Mouse (Mus musculus) cerebellum, adult 2 months (tissue): ENCODE results near the gene D330020A13Rik. TPM values are rescaled to one million over a fixed set of nuclear protein-coding genes. Genes with fewer than 3 reads are reported as not detected.

ENCODE experiments used
- DNase-seq, 2 experiments: peaks; one replicate each; pipeline ENCODE4 v3.0.0; 2021
- H3K27ac ChIP-seq: fragments of 200-500 bp; 2 replicates; pipeline ENCODE4 v1.5.1; 2012; ENCODE audit warnings: low read length, control low read depth, inconsistent platforms; ENCODE audit not compliant: insufficient read depth
- H3K27me3 ChIP-seq: fragments of 200-500 bp; 2 replicates; pipeline ENCODE4 v1.6.1; 2012; ENCODE audit warnings: inconsistent platforms, mild to moderate bottlenecking, low read length, moderate library complexity; ENCODE audit not compliant: control insufficient read depth, insufficient read depth
- H3K4me1 ChIP-seq: fragments of 200-500 bp; 2 replicates; pipeline ENCODE4 v1.6.1; 2011; ENCODE audit warnings: low read length; ENCODE audit not compliant: control insufficient read depth, insufficient read depth
- H3K4me3 ChIP-seq: fragments of 200-500 bp; replicated peaks from 2 replicates; pipeline ENCODE3; 2011; ENCODE audit warnings: mild to moderate bottlenecking, low read depth, low read length, control low read depth; ENCODE audit not compliant: insufficient read depth
- CTCF ChIP-seq: fragments of 200-500 bp; IDR thresholded peaks from 2 replicates; pipeline ENCODE4 v1.5.1; 2011; ENCODE audit warnings: low read depth, mild to moderate bottlenecking, control low read depth, low read length, moderate library complexity, borderline replicate concordance; ENCODE audit not compliant: insufficient read depth
- POLR2A ChIP-seq: fragments of 200-500 bp; IDR thresholded peaks from 2 replicates; pipeline ENCODE4 v1.6.1; 2011; ENCODE audit warnings: low read length, control low read depth, borderline replicate concordance; ENCODE audit not compliant: insufficient read depth
- WGBS: fragments of 180-500 bp; shearing (Covaris S2); methylation state at CpG from one replicate; pipeline ENCODE4 v1.1.7; 2018; 5-methylcytosine and 5-hydroxymethylcytosine counted together
- polyA plus RNA-seq: library from polyadenylated mRNA; depleted of rRNA; stranded (reverse); fragments of >200 nt; gene quantifications from 2 replicates; pipeline ENCODE4 v1.2.3, GENCODE M21; 2012; rRNA removed

The D330020A13Rik gene
- polyA plus RNA-seq, 1 experiment: 0.10 TPM

GRCm38 (mm10) chr6:120324295-120324927 is 30.2 kb downstream of the D330020A13Rik start:
- TF ChIP-seq POLR2A (no peak), CTCF (peak; percentile 77; the same call in 1 of the 2 replicates)
- peak; percentile 45 to 49 for DNase-seq
- Histone ChIP-seq H3K4me1 (no peaks in the 10 kb centered on the region), H3K27ac (no peak overlapping the region), H3K4me3 (no peak overlapping the region), H3K27me3 (no peaks in the 10 kb centered on the region)
- 26% methylated on average over 6 of the region's 6 CpGs for WGBS

DNA sequence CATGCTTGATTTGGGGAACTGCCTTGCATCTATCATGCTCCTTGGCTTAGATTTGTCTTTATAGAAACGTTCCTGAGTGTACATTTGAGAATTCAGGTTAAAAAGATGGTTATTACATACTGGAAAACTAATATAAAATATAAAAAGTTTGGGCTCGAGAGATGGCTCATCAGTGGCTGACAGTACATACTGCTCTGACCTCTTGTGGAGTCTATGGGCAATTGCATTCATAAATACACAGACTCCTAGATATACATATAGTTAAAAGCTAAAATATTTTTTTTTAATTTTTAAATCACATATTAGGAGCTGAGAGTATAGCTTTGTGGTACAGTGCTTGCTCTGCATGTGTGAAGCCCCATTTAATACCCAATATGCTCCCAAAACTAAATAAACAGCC is 38.2 kb downstream of the D330020A13Rik start:
- no peaks in the 10 kb centered on the region for H3K4me1 ChIP-seq
- H3K4me3 ChIP-seq: no peak overlapping the region
- no peak for DNase-seq
- no peaks in the 10 kb centered on the region for H3K27me3 ChIP-seq
- TF ChIP-seq POLR2A (no peak), CTCF (no peak)
- no peak overlapping the region for H3K27ac ChIP-seq
- WGBS: 64% methylated on average over 2 of the region's 2 CpGs

DNA sequence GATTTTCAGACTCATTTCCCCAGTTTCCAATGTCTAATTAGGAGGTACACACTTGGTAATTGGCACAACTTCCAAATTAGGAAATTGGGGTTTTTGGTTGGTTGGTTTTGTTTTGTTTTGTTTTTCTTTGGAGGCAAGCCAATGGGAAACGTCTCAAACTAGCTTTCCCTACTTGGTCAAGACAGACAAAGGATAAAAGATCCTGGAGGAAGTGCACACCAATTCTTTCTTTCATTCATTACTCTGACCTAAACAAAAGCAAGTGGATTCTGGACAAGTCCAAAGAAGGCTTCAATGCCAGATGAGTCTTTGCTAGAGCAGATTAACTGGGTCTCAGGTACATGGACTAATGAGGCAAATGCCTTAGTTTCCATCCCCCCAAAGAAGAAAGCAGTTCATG is 49.8 kb downstream of the D330020A13Rik start:
- no peak for DNase-seq
- no peaks in the 10 kb centered on the region; the same call in 1 of the 2 replicates for H3K27me3 ChIP-seq
- no peak overlapping the region for H3K4me3 ChIP-seq
- no peaks in the 10 kb centered on the region for H3K4me1 ChIP-seq
- WGBS: 34% methylated on average over 1 of the region's 1 CpGs
- no peak for TF ChIP-seq POLR2A
- no peak for TF ChIP-seq CTCF
- H3K27ac ChIP-seq: no peak overlapping the region

Other genes starting within 250 kb of the D330020A13Rik start
- 9.7 and 11.7 TPM in 2 replicates for gene Ninj2, start 201.0 kb upstream of the D330020A13Rik start, polyA plus RNA-seq
- gene B4galnt3, start 195 bp downstream of the D330020A13Rik start, polyA plus RNA-seq: 0.55 and 0.65 TPM in 2 replicates
- 12.7 and 13.0 TPM in 2 replicates for gene Kdm5a, start 69.8 kb downstream of the D330020A13Rik start, polyA plus RNA-seq
- 8.0 and 8.8 TPM in 2 replicates for gene Ccdc77, start 70.0 kb downstream of the D330020A13Rik start, polyA plus RNA-seq
- 6.2 and 6.9 TPM in 2 replicates for gene Il17ra, start 168.9 kb downstream of the D330020A13Rik start, polyA plus RNA-seq
- 3.7 and 3.8 TPM in 2 replicates for gene Tmem121b, start 199.4 kb downstream of the D330020A13Rik start, polyA plus RNA-seq
- 45.4 and 45.7 TPM in 2 replicates for gene Hdhd5, start 237.0 kb downstream of the D330020A13Rik start, polyA plus RNA-seq